Mouse (Mus musculus) brain, embryonic 18.5 days (tissue): ENCODE measurements around the gene Atp13a2.

Experiments used
- DNase-seq: peaks from one replicate; pipeline ENCODE4 v3.0.0-alpha.2; 2012; ENCODE audit warnings: low read depth, low spot score

Gene Atp13a2

GRCm38 (mm10) chr4:141033606-141034549 lies 47.2 kb downstream of the Atp13a2 start:
- no peak for DNase-seq

GRCm38 (mm10) chr4:141041117-141041516 lies 54.4 kb downstream of the Atp13a2 start:
- DNase-seq, result no peak

- no peak for DNase-seq
Observed at GRCm38 (mm10) chr4:141044816-141045215, 58.1 kb downstream of the Atp13a2 start.

GRCm38 (mm10) chr4:141048810-141049475 lies 62.3 kb downstream of the Atp13a2 start:
- DNase-seq, result no peak

GRCm38 (mm10) chr4:141049476-141049835 lies 62.8 kb downstream of the Atp13a2 start:
- DNase-seq, result peak; percentile 80

GRCm38 (mm10) chr4:141052442-141052841 lies 65.8 kb downstream of the Atp13a2 start:
- DNase-seq, result no peak

- no peak for DNase-seq
Observed at GRCm38 (mm10) chr4:141053138-141053537, 66.5 kb downstream of the Atp13a2 start.

- DNase-seq, result peak; percentile 36
Observed at GRCm38 (mm10) chr4:141053568-141054161, 67.0 kb downstream of the Atp13a2 start.
